Mouse (Mus musculus): ENCODE results near the gene Eif3k.

The Eif3k gene

GRCm38 (mm10) chr7:29019447-29020220 lies 38.0 kb upstream of the Eif3k start:
- peaks cover 44% of the 10 kb centered on the region for H3K27me3 ChIP-seq (ENCODE audit: insufficient read depth, low read length)
- peaks cover 53% of the 10 kb centered on the region for H3K4me1 ChIP-seq (replicated peaks; ENCODE audit: low read depth, low read length)
- H3K36me3 ChIP-seq (ENCODE audit: insufficient read depth, low read length): peaks cover 5% of the 10 kb centered on the region; the same call in 1 of the 2 replicates
- H3K4me3 ChIP-seq (replicated peaks; ENCODE audit: low read length): peak overlapping the region; percentile 74
- H3K9me3 ChIP-seq (ENCODE audit: low read length): peaks cover 8% of the 10 kb centered on the region
- no peak for TF ChIP-seq CTCF (conservative IDR thresholded peaks at IDR 0.05; ENCODE audit: low read length)
- no peak for TF ChIP-seq POU5F1 (IDR thresholded peaks at IDR 0.05; ENCODE audit: borderline replicate concordance, low read length)
- TF ChIP-seq NANOG (IDR thresholded peaks at IDR 0.05; ENCODE audit: borderline replicate concordance, low read length): no peak

- no peak for TF ChIP-seq CTCF (conservative IDR thresholded peaks at IDR 0.05; ENCODE audit: low read length)
- TF ChIP-seq NANOG (IDR thresholded peaks at IDR 0.05; ENCODE audit: borderline replicate concordance, low read length): no peak
- TF ChIP-seq POU5F1 (IDR thresholded peaks at IDR 0.05; ENCODE audit: borderline replicate concordance, low read length): no peak
Measured at GRCm38 (mm10) chr7:29017222-29017621, 35.6 kb upstream of the Eif3k start.

GRCm38 (mm10) chr7:29016440-29016839 lies 34.8 kb upstream of the Eif3k start:
- H3K36me3 ChIP-seq (ENCODE audit: insufficient read depth, low read length): no peaks in the 10 kb centered on the region
- H3K4me1 ChIP-seq (replicated peaks; ENCODE audit: low read depth, low read length): peaks cover 47% of the 10 kb centered on the region
- peaks cover 40% of the 10 kb centered on the region for H3K27me3 ChIP-seq (ENCODE audit: insufficient read depth, low read length)
- H3K9me3 ChIP-seq (ENCODE audit: low read length): peaks cover 9% of the 10 kb centered on the region
- no peak overlapping the region for H3K4me3 ChIP-seq (replicated peaks; ENCODE audit: low read length)
- no peak for TF ChIP-seq POU5F1 (IDR thresholded peaks at IDR 0.05; ENCODE audit: borderline replicate concordance, low read length)
- no peak for TF ChIP-seq NANOG (IDR thresholded peaks at IDR 0.05; ENCODE audit: borderline replicate concordance, low read length)
- TF ChIP-seq CTCF (conservative IDR thresholded peaks at IDR 0.05; ENCODE audit: low read length): no peak

More at GRCm38 (mm10) chr7:29017222-29017621, 35.6 kb upstream of the Eif3k start:
- Histone ChIP-seq H3K27me3 (ENCODE audit: insufficient read depth, low read length) (peaks cover 44% of the 10 kb centered on the region), H3K4me3 (replicated peaks; ENCODE audit: low read length) (no peak overlapping the region), H3K9me3 (ENCODE audit: low read length) (peaks cover 9% of the 10 kb centered on the region), H3K36me3 (ENCODE audit: insufficient read depth, low read length) (0 out of 2 replicates have a peak, but pooled peaks cover 3% of the 10 kb centered on the region), H3K4me1 (replicated peaks; ENCODE audit: low read depth, low read length) (peaks cover 47% of the 10 kb centered on the region)

GRCm38 (mm10) chr7:29014984-29015383 lies 33.3 kb upstream of the Eif3k start:
- TF ChIP-seq POU5F1 (IDR thresholded peaks at IDR 0.05; ENCODE audit: borderline replicate concordance, low read length): no peak
- TF ChIP-seq NANOG (IDR thresholded peaks at IDR 0.05; ENCODE audit: borderline replicate concordance, low read length): no peak
- TF ChIP-seq CTCF (conservative IDR thresholded peaks at IDR 0.05; ENCODE audit: low read length): peak; percentile 85
- Histone ChIP-seq H3K9me3 (ENCODE audit: low read length) (peaks cover 9% of the 10 kb centered on the region), H3K4me1 (replicated peaks; ENCODE audit: low read depth, low read length) (peaks cover 47% of the 10 kb centered on the region), H3K27me3 (ENCODE audit: insufficient read depth, low read length) (peaks cover 25% of the 10 kb centered on the region), H3K4me3 (replicated peaks; ENCODE audit: low read length) (no peak overlapping the region), H3K36me3 (ENCODE audit: insufficient read depth, low read length) (no peaks in the 10 kb centered on the region)

GRCm38 (mm10) chr7:29008714-29009113 lies 27.1 kb upstream of the Eif3k start:
- Histone ChIP-seq H3K4me3 (replicated peaks; ENCODE audit: low read length) (no peak overlapping the region), H3K4me1 (replicated peaks; ENCODE audit: low read depth, low read length) (peaks cover 27% of the 10 kb centered on the region), H3K27me3 (ENCODE audit: insufficient read depth, low read length) (no peaks in the 10 kb centered on the region), H3K36me3 (ENCODE audit: insufficient read depth, low read length) (no peaks in the 10 kb centered on the region), H3K9me3 (ENCODE audit: low read length) (peaks cover 3% of the 10 kb centered on the region; the same call in 1 of the 2 replicates)
- TF ChIP-seq NANOG (IDR thresholded peaks at IDR 0.05; ENCODE audit: borderline replicate concordance, low read length) (no peak), POU5F1 (IDR thresholded peaks at IDR 0.05; ENCODE audit: borderline replicate concordance, low read length) (no peak), CTCF (conservative IDR thresholded peaks at IDR 0.05; ENCODE audit: low read length) (no peak)

GRCm38 (mm10) chr7:29008171-29008570 lies 26.5 kb upstream of the Eif3k start:
- Histone ChIP-seq H3K4me1 (replicated peaks; ENCODE audit: low read depth, low read length) (peaks cover 26% of the 10 kb centered on the region), H3K36me3 (ENCODE audit: insufficient read depth, low read length) (peaks cover 4% of the 10 kb centered on the region; the same call in 1 of the 2 replicates), H3K9me3 (ENCODE audit: low read length) (peaks cover 3% of the 10 kb centered on the region; the same call in 1 of the 2 replicates), H3K4me3 (replicated peaks; ENCODE audit: low read length) (no peak overlapping the region), H3K27me3 (ENCODE audit: insufficient read depth, low read length) (no peaks in the 10 kb centered on the region)
- TF ChIP-seq CTCF (conservative IDR thresholded peaks at IDR 0.05; ENCODE audit: low read length) (no peak), POU5F1 (IDR thresholded peaks at IDR 0.05; ENCODE audit: borderline replicate concordance, low read length) (no peak), NANOG (IDR thresholded peaks at IDR 0.05; ENCODE audit: borderline replicate concordance, low read length) (no peak)

GRCm38 (mm10) chr7:29007224-29008101 lies 25.8 kb upstream of the Eif3k start:
- Histone ChIP-seq H3K36me3 (ENCODE audit: insufficient read depth, low read length) (peaks cover 11% of the 10 kb centered on the region), H3K9me3 (ENCODE audit: low read length) (peaks cover 3% of the 10 kb centered on the region; the same call in 1 of the 2 replicates), H3K4me1 (replicated peaks; ENCODE audit: low read depth, low read length) (peaks cover 26% of the 10 kb centered on the region), H3K27me3 (ENCODE audit: insufficient read depth, low read length) (no peaks in the 10 kb centered on the region), H3K4me3 (replicated peaks; ENCODE audit: low read length) (no peak overlapping the region)
- TF ChIP-seq POU5F1 (IDR thresholded peaks at IDR 0.05; ENCODE audit: borderline replicate concordance, low read length): no peak
- TF ChIP-seq CTCF (conservative IDR thresholded peaks at IDR 0.05; ENCODE audit: low read length): no peak
